Mouse (Mus musculus): ENCODE results near the gene Dpp6.

Dpp6 gene

GRCm38 (mm10) chr5:27679151-27679550 lies 862.1 kb downstream of the Dpp6 start:
- no peak for DNase-seq (ENCODE audit: low spot score)

- DNase-seq (ENCODE audit: low spot score): peak; percentile 63
These were observed 863.5 kb downstream of the Dpp6 start for GRCm38 (mm10) chr5:27680476-27680875.

GRCm38 (mm10) chr5:27685162-27685561 lies 868.2 kb downstream of the Dpp6 start:
- DNase-seq (ENCODE audit: low spot score): no peak

- no peak for DNase-seq (ENCODE audit: low spot score)
These were observed 868.9 kb downstream of the Dpp6 start for GRCm38 (mm10) chr5:27685923-27686322.

GRCm38 (mm10) chr5:27687311-27687710 lies 870.3 kb downstream of the Dpp6 start:
- DNase-seq (ENCODE audit: low spot score): no peak

GRCm38 (mm10) chr5:27702482-27702881 lies 885.5 kb downstream of the Dpp6 start:
- DNase-seq (ENCODE audit: low spot score): peak; percentile 16

- no peak for DNase-seq (ENCODE audit: low spot score)
These were observed 888.0 kb downstream of the Dpp6 start for GRCm38 (mm10) chr5:27705020-27705419.

- no peak for DNase-seq (ENCODE audit: low spot score)
These were observed 889.5 kb downstream of the Dpp6 start for GRCm38 (mm10) chr5:27706551-27706950.

- no peak for DNase-seq (ENCODE audit: low spot score)
These were observed 890.3 kb downstream of the Dpp6 start for GRCm38 (mm10) chr5:27707283-27707682.

GRCm38 (mm10) chr5:27708209-27708608 lies 891.2 kb downstream of the Dpp6 start:
- DNase-seq (ENCODE audit: low spot score): peak; percentile 17

GRCm38 (mm10) chr5:27711461-27712192 lies 894.6 kb downstream of the Dpp6 start:
- DNase-seq (ENCODE audit: low spot score): no peak

- peak; percentile 37 for DNase-seq (ENCODE audit: low spot score)
These were observed 897.4 kb downstream of the Dpp6 start for GRCm38 (mm10) chr5:27714356-27714755.

GRCm38 (mm10) chr5:27716026-27716425 lies 899.0 kb downstream of the Dpp6 start:
- no peak for DNase-seq (ENCODE audit: low spot score)

GRCm38 (mm10) chr5:27717301-27717700 lies 900.3 kb downstream of the Dpp6 start:
- no peak for DNase-seq (ENCODE audit: low spot score)

- no peak for DNase-seq (ENCODE audit: low spot score)
These were observed 902.3 kb downstream of the Dpp6 start for GRCm38 (mm10) chr5:27719311-27719710.

- peak; percentile 12 for DNase-seq (ENCODE audit: low spot score)
These were observed 907.5 kb downstream of the Dpp6 start for GRCm38 (mm10) chr5:27724460-27724859.

GRCm38 (mm10) chr5:27730666-27731065 lies 913.7 kb downstream of the Dpp6 start:
- no peak for DNase-seq (ENCODE audit: low spot score)

- DNase-seq (ENCODE audit: low spot score): no peak
These were observed 914.4 kb downstream of the Dpp6 start for GRCm38 (mm10) chr5:27731392-27731791.

GRCm38 (mm10) chr5:27732288-27732868 lies 915.4 kb downstream of the Dpp6 start:
- no peak for DNase-seq (ENCODE audit: low spot score)

GRCm38 (mm10) chr5:27737168-27737567 lies 920.2 kb downstream of the Dpp6 start:
- DNase-seq (ENCODE audit: low spot score): peak; percentile 72

GRCm38 (mm10) chr5:27739216-27739615 lies 922.2 kb downstream of the Dpp6 start:
- no peak for DNase-seq (ENCODE audit: low spot score)

GRCm38 (mm10) chr5:27744944-27745343 lies 927.9 kb downstream of the Dpp6 start:
- DNase-seq (ENCODE audit: low spot score): no peak

GRCm38 (mm10) chr5:27765780-27766179 lies 948.8 kb downstream of the Dpp6 start:
- DNase-seq (ENCODE audit: low spot score): no peak

- peak; percentile 44 for DNase-seq (ENCODE audit: low spot score)
These were observed 950.9 kb downstream of the Dpp6 start for GRCm38 (mm10) chr5:27767948-27768347.
